Mouse (Mus musculus) hindbrain, embryonic 12.5 days (tissue): ENCODE measurements around the gene Fndc1. TPM values are rescaled to one million over a fixed set of nuclear protein-coding genes. Genes with fewer than 3 reads are reported as not detected.

Experiments
- ATAC-seq: fragments of 200-750 bp; cut with Nextera tagmentation; 2 replicates; pipeline ENCODE4 v1.8.0; 2017; ENCODE audit warnings: moderate TSS enrichment; ENCODE audit not compliant: low FRiP score
- H3K27ac ChIP-seq: fragments of 300-500 bp; sonication (generic); 2 replicates; pipeline ENCODE4 v1.5.1; 2016; ENCODE audit warnings: mild to moderate bottlenecking
- H3K27me3 ChIP-seq: fragments of 300-500 bp; sonication (generic); 2 replicates; pipeline ENCODE4 v1.6.1; 2016; ENCODE audit warnings: mild to moderate bottlenecking
- H3K36me3 ChIP-seq: fragments of 300-500 bp; sonication (generic); 2 replicates; pipeline ENCODE4 v1.6.1; 2016; ENCODE audit warnings: mild to moderate bottlenecking
- H3K4me1 ChIP-seq: fragments of 300-500 bp; sonication (generic); 2 replicates; pipeline ENCODE4 v1.6.1; 2016
- H3K4me2 ChIP-seq: fragments of 300-500 bp; sonication (generic); replicated peaks from 2 replicates; pipeline ENCODE4 v1.6.1; 2016; ENCODE audit warnings: mild to moderate bottlenecking
- H3K4me3 ChIP-seq: fragments of 300-500 bp; sonication (generic); 2 replicates; pipeline ENCODE4 v1.5.1; 2016; ENCODE audit warnings: mild to moderate bottlenecking
- H3K9ac ChIP-seq: fragments of 300-500 bp; sonication (generic); 2 replicates; pipeline ENCODE4 v1.6.1; 2016; ENCODE audit warnings: mild to moderate bottlenecking, moderate library complexity
- H3K9me3 ChIP-seq: fragments of 300-500 bp; sonication (generic); replicated peaks from 2 replicates; pipeline ENCODE4 v1.6.1; 2016; ENCODE audit warnings: mild to moderate bottlenecking
- WGBS: fragments of 180-500 bp; shearing (Covaris S2); methylation state at CpG from one replicate; pipeline ENCODE4 v1.1.7; 2016; 5-methylcytosine and 5-hydroxymethylcytosine counted together
- microRNA-seq: library from miRNA; unstranded; fragments of <30 nt; microRNA quantifications from one replicate; pipeline ENCODE4, GENCODE M21; 2017
- polyA plus RNA-seq: library from polyadenylated mRNA; unstranded; fragments of >200 nt; fragmentation: Nextera tagmentation; extraction: Ambion mirVana; gene quantifications from 2 replicates; pipeline ENCODE4 v1.2.1, GENCODE M21; 2016

Gene Fndc1
- polyA plus RNA-seq, 1 experiment from 2014 or later = 6.1 TPM

DNA sequence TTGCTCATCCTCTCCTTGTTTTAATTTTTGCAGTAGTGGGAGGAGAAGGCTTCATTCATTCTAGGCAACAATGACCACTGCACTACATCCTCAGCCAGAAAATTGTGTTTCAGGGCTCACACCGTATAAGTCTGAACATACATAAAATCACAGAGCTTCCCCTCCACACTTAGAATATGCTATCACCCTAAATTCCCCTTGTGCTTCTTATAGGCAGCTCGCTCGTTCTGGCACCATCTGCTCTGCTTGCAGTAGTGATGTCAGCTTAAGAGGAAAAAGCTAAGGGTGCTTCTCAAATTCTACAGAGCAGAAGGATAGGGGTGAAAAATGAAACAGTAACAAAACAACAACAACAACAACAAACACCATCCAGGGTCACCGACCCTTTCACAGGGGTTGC, 82.1 kb downstream of the Fndc1 start:
- Histone ChIP-seq H3K4me2 (no peak overlapping the region), H3K4me1 (no peaks in the 10 kb centered on the region), H3K27ac (no peak overlapping the region), H3K27me3 (no peaks in the 10 kb centered on the region), H3K36me3 (no peaks in the 10 kb centered on the region), H3K9ac (no peak overlapping the region), H3K9me3 (no peaks in the 10 kb centered on the region), H3K4me3 (no peak overlapping the region)
- no peak for ATAC-seq
- 88% methylated on average over 4 of the region's 4 CpGs for WGBS

- WGBS = 34% methylated on average over 2 of the region's 2 CpGs
- Histone ChIP-seq H3K9me3 (no peaks in the 10 kb centered on the region), H3K36me3 (no peaks in the 10 kb centered on the region), H3K27ac (no peak overlapping the region), H3K4me2 (no peak overlapping the region), H3K4me1 (no peaks in the 10 kb centered on the region), H3K27me3 (no peaks in the 10 kb centered on the region), H3K4me3 (no peak overlapping the region), H3K9ac (no peak overlapping the region)
- no peak for ATAC-seq
These were observed 86.1 kb downstream of the Fndc1 start for GRCm38 (mm10) chr17:7740988-7741387.

- Histone ChIP-seq H3K9ac (no peak overlapping the region), H3K27me3 (no peaks in the 10 kb centered on the region), H3K4me2 (no peak overlapping the region), H3K4me1 (no peaks in the 10 kb centered on the region), H3K36me3 (no peaks in the 10 kb centered on the region), H3K4me3 (no peak overlapping the region), H3K9me3 (no peaks in the 10 kb centered on the region), H3K27ac (no peak overlapping the region)
- no peak for ATAC-seq
- 89% methylated on average over 4 of the region's 4 CpGs for WGBS
These were observed 104.1 kb downstream of the Fndc1 start for GRCm38 (mm10) chr17:7722991-7723390.

GRCm38 (mm10) chr17:7718886-7719285, 108.2 kb downstream of the Fndc1 start:
- no peak overlapping the region for H3K27ac ChIP-seq
- no peaks in the 10 kb centered on the region for H3K9me3 ChIP-seq
- no peaks in the 10 kb centered on the region for H3K27me3 ChIP-seq
- H3K4me1 ChIP-seq = no peaks in the 10 kb centered on the region
- ATAC-seq = no peak
- H3K9ac ChIP-seq = no peak overlapping the region
- 75% methylated on average over 1 of the region's 1 CpGs for WGBS
- H3K36me3 ChIP-seq = no peaks in the 10 kb centered on the region
- no peak overlapping the region for H3K4me2 ChIP-seq
- H3K4me3 ChIP-seq = no peak overlapping the region

- Histone ChIP-seq H3K9me3 (no peaks in the 10 kb centered on the region), H3K9ac (no peak overlapping the region), H3K4me3 (no peak overlapping the region), H3K27me3 (no peaks in the 10 kb centered on the region), H3K4me1 (no peaks in the 10 kb centered on the region), H3K27ac (no peak overlapping the region), H3K4me2 (no peak overlapping the region), H3K36me3 (no peaks in the 10 kb centered on the region)
- no peak for ATAC-seq
- 82% methylated on average over 6 of the region's 6 CpGs for WGBS
These were observed 109.2 kb downstream of the Fndc1 start for GRCm38 (mm10) chr17:7717945-7718344.

DNA sequence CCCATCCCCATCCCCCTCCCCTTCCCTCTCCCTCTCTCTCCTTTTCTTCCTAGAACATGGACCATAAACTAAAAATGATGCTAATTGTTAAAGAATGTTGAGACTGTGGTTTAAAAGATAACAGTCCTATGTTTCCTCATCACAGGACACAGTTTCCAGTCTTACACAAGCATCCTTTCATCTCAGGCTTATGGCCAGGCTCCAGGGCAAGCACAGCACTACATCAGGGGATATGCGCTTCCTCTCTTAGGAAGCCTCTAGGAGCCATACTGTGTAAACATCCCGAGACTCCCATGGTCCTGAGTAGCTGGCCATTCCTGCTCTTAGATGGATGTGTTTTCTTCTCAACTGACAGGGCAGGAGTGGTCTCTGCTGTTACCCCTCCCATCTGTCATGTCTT, 114.1 kb downstream of the Fndc1 start:
- H3K9ac ChIP-seq = no peak overlapping the region
- ATAC-seq = no peak
- no peaks in the 10 kb centered on the region for H3K9me3 ChIP-seq
- H3K4me2 ChIP-seq = no peak overlapping the region
- H3K27me3 ChIP-seq = no peaks in the 10 kb centered on the region
- no peaks in the 10 kb centered on the region for H3K4me1 ChIP-seq
- no peak overlapping the region for H3K4me3 ChIP-seq
- no peak overlapping the region for H3K27ac ChIP-seq
- 70% methylated on average over 2 of the region's 2 CpGs for WGBS
- H3K36me3 ChIP-seq = no peaks in the 10 kb centered on the region

DNA sequence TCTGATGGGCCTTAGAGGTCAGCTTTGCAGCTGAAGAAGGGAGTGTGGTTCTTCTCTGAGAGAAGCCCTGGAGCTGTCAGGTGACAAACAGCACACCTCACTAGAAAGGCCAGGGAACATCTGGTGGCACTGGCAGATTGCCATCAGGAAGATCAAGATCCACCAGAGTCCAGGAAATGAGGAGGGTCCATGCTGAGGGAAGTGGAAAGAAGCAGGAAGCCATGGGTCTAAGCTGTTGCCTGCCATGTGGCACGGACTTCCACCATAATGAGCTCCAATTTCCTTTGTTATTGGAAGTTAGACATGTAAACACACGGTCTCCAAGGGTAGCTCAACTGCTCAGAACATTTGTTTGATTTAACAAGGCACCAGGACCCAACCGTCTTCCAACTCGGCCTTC, 120.0 kb downstream of the Fndc1 start:
- H3K4me3 ChIP-seq = no peak overlapping the region
- no peak for ATAC-seq
- no peak overlapping the region for H3K9ac ChIP-seq
- no peaks in the 10 kb centered on the region for H3K27me3 ChIP-seq
- H3K4me1 ChIP-seq = no peaks in the 10 kb centered on the region
- H3K9me3 ChIP-seq = no peaks in the 10 kb centered on the region
- no peak overlapping the region for H3K27ac ChIP-seq
- no peaks in the 10 kb centered on the region for H3K36me3 ChIP-seq
- WGBS = 76% methylated on average over 4 of the region's 4 CpGs
- H3K4me2 ChIP-seq = no peak overlapping the region

- Histone ChIP-seq H3K9me3 (no peaks in the 10 kb centered on the region), H3K4me1 (no peaks in the 10 kb centered on the region), H3K27ac (no peak overlapping the region), H3K36me3 (no peaks in the 10 kb centered on the region), H3K9ac (no peak overlapping the region), H3K4me3 (no peak overlapping the region), H3K4me2 (no peak overlapping the region), H3K27me3 (no peaks in the 10 kb centered on the region)
- 78% methylated on average over 4 of the region's 4 CpGs for WGBS
- ATAC-seq = no peak
These were observed 136.8 kb downstream of the Fndc1 start for GRCm38 (mm10) chr17:7690271-7690670.

Small RNA genes within 50 kb of the gene (microRNA-seq; reads per million reads assigned to microRNA genes)
- not detected for gene Gm25872

Other genes with a start within 250 kb of the Fndc1 start
- gene Tagap, start 98.7 kb upstream of the Fndc1 start, polyA plus RNA-seq = 0.26 and 0.63 TPM in 2 replicates
- gene Rsph3a, start 118.3 kb upstream of the Fndc1 start, polyA plus RNA-seq = 63.8 and 77.0 TPM in 2 replicates